Mouse (Mus musculus) cerebellum, adult 11-12 months (tissue): ENCODE data around the gene Ciz1.

Source experiments
- DNase-seq: peaks from one replicate; pipeline ENCODE4 v3.0.0; 2022

Ciz1 gene

DNA sequence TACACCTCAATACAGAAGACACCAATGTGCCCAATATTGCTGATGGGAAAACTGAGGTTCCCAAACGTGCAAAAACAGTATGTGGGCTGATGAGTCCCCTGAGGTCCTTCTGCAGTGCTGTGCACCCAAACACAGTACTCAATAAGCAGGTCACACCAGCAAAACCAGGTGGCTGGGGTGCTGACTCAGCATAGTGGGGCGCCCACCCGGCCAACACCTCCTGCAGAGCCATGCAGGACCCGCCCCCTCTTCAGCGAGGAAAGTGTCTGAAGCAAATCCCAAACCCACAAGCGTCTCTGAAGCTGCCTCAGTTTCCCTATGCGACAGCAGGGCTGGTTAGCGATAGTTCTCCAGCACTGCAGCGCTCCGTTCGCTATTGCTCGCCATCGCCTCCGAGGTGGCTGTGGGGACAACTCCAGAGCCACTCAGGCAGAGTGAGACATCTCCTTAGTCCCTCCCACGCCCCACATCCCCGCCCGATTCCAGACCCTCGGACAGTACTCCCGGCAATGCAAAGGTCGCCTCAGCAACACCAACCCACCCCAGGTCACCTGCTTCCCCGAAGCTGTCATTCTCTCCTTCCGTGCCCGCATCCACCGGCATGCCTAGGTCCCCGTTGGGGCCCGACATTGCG is 29.1 kb downstream of the Ciz1 start:
- DNase-seq = no peak

DNA sequence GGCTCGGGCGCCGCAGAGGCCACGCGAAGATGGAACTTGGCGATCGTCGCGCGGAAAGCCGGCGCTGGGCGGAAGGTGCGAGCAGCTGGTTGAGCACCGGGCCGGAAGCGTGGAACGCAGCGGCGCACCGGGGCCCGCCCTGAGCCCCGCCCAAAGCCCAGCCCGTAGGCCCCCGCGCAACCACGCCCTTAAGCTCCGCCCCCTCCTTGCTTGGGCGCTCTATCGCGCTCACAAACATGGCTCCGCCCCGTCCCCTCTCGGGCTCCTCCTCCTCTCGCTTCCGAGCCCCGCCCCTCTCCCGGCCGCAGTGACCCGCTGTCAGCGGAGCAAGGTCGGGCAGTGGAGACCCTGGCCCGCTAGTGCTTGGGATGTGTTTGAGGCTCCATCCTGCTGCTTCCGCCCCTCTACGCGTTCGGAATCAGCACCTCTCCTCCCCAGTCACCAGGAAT is 29.7 kb downstream of the Ciz1 start, which contains the start of gene 1110008P14Rik:
TSS of gene 1110008P14Rik (minus strand) at position 164 of the 449 bp plus-strand sequence.
- DNase-seq = peak; percentile 94

DNA sequence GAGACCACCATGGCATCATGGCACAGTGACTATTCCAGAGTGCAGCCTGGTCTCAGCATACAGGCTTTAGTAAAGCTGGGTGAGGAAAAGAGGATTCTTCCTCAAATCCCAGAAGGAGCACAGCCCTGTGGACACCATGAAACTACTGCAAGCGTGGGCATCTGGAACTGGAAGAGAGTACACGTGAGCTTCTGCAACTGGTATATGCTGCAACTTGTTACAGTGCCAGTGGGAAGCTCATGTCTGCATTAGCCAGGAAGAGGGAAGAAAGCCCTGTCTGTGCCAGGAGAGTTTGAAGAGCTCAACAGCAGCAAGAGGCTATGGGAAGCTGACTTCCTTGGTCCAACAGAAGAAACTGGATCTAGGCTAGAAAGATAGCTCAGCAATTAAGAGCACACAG is 30.6 kb downstream of the Ciz1 start:
- DNase-seq = no peak

DNA sequence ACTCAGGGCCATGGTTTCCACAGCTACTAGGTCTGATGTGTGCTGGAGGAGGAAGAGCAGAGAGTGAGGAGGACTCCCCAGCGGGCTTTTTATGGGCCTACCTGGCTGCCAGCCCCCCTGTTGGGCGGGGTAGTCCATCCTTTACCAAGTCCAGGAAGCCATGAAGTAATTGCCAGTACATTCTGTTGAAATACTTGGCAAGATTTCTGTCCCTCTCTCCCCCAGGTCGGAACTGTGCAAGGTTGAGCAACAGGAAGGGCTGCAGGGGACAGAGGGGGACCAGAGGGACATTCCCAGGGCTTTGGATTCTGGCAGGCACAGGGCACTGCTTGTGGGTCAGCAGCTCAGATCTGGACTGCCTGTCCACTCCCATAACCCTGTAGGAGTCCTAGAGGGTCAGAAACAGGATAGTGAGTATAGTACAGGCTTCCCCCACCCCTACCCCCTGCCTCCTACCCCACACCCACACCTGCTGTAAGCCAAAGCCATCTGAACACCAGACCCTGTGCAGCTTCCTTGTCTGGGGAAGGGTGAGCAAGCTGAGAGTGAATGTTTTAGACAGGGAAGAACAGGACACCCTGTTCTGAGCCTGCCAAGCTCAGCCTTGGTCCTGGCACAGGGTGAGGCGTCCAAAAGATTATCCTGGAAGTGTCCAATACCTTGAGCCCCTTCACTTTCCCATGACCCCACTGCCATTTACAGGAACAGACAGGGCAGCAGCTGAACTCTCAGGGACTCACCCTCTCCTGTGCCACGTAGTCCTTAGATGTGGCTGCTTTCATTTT is 35.8 kb downstream of the Ciz1 start, which contains the start of gene Lcn2:
TSS of gene Lcn2 (minus strand) at position 547 of the 785 bp plus-strand sequence.
- DNase-seq = no peak

- DNase-seq = no peak
Observed at GRCm38 (mm10) chr2:32389157-32389556, 37.0 kb downstream of the Ciz1 start.

DNA sequence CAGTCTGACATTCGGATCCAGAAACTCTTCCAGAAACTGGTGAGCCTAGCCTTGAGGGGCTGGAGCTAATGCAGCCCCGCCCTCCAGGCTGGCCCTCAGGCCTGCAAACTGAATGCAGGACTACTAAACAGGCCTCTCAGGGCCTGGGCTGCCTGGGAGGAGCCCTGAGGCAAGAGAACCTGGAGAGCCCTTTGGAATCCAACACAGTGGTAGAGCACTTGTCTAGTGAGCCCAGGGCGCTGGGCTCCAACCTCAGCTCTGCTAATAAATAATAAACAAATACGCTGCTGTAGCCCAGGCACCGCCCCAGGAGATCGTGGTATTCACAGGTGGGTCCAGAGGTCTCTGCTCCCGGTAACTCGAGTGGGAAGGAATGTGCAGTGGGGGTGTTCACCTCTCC is 38.7 kb downstream of the Ciz1 start:
- no peak for DNase-seq

DNA sequence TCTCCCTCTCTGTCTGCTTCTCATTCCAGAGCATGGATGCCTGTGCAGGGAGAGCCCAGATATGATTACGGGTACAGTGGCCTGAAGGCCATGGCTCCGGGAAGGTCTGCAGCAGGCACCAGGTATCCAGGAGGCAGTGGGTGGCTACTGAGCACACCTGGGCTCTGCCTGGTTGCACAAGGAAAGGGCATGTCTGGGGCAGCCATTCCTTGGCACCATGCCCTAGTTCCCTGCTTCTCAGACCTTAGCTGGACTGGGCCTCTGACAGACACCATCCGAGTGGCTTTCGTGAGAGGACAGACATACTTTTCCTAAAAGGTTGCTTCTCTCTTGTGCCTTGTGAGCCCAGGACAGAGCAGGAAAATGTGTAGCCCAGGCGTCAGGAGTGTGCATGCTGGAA is 39.9 kb downstream of the Ciz1 start:
- no peak for DNase-seq

DNA sequence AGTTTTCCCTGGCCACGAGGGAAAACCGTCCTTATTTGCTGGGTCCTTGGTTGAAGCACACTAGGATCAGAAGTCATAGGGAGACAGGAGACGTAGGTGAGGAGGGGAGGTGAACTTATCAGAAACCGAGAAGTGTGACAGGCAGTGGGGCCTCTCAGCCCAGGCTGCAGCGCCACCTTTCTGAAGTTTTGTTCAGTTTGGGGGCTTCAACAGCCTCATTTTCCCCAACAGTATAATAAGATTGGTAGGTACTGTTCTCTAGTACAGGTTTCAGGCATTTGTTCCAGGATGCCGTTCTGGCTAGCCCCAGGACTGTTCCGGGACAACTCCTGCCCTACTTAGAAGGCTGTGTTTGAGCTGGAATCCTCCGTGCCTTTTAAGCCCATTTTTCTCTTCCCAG is 42.8 kb downstream of the Ciz1 start:
- DNase-seq = no peak

GRCm38 (mm10) chr2:32395484-32395945 is 43.4 kb downstream of the Ciz1 start, which contains the start of gene Ptges2:
Ptges2 (plus strand) TSS chr2:32395896.
- DNase-seq = peak; percentile 89

DNA sequence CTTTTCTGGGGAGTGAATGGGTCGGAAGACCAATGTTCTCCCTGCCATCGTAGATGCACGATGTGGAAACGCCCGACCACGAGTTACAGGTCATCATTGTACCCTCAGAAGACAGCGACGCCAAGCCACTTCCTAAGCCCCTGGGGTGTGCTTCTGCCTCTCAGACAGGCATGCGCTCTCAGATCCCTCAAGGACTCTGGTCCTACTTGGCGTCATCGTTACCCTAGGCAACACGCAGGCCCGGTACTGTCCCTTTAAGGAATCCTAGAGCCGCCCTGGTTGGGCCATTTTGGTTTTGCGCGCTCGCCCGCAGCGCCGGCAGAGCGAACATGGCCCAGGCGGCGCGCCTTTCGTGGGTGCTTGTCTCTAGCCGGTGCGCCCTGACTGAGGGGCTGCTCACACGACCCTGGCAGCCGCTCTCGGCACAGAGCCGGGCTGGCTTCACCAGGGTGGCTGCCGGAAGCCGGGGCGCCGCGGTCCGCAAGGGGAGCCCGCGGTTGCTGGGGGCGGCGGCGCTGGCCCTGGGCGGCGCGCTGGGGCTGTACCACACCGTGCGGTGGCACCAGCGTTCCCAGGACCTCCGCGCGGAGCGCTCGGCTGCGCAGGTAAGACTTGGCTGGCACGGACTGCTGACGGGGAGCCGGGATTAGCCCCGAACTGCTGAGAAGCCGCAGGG is 44.0 kb downstream of the Ciz1 start:
- peak; percentile 90 for DNase-seq

DNA sequence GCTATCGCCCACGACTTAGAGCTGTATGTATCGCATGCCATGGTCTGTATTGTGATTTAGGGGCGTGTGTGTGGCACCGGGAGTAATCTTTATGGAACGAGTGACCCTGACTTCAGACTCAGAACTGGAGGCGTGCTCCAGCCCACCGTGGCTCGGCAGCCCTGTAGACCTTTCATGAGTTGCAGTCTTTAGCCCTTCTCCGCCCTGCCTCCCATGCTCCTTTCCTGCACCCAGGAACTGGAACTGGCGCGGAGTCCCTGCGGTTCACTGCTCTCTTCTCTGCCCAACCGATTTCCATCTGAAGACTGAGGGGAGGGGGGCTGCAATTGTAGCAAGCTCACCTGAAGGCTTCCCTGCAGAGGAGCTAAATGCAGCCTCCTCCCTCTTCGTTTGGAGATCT is 44.6 kb downstream of the Ciz1 start:
- DNase-seq = no peak

DNA sequence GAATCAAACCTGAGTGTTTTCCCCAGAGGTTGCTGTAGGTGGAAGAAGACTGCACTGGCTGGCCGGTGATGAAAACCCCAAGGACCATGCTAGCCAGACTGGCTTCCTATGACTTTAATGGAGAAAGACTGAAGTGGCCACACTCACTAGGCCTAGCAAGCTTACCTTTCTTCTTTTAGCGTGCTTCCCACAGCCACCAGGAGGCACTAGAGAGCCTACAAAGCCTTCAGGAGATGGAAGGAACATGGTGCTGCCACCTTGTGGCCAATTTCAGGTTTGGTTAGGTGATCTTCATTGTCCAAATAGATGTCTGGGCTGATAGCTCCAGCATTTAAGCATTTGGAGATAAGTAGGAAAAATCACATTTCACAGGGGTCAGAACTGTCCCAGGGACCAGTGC is 52.5 kb downstream of the Ciz1 start:
- DNase-seq = peak; percentile 88

GRCm38 (mm10) chr2:32407144-32407824 is 55.2 kb downstream of the Ciz1 start:
- no peak for DNase-seq

DNA sequence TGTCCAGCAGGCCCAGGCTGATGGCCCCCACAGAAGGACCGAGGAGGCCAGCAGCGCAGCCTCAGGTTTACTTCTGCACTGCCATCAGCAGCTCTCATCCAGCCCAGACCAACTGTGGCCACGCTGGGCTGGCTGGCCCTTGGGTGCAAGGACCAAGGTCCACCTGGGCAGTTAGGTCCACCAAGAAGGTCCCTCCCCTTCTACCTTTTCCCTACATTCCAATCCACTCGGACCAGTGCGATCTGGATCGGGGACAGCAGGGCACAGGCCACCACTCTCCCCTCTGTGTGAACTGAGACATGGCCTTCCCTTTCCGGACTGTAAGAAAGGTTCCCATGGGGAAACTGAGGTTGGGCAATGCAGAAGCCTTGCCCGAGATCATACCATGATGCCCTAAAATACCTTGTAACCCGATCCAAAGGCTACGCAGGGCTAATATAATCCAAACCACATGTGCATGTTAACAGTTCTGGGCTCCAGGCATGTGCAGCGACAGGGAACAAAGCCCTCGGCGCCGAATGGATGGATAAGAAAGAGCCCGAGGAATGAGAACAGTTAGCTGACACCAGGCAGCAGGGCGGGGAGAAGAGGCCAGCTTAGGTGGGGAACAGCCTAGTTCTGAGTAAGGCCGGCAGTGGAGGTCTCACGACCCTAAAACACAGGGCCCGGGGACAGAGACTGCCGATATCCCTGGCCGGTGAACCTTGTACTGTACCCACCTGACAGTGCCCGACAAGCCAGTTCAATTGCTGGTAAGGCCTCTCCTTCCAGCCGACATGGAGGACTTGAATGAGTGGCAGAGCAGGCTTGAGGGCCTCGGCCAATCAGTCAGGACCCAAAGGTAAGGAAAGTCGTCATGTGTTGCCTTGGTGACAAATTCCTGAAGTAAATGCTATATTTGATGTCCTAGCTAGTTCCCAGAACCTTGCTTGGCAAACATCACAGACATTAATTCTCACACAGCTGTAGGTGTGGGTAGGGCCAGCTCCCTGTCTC is 56.6 kb downstream of the Ciz1 start:
- no peak for DNase-seq

- DNase-seq = no peak
Observed at GRCm38 (mm10) chr2:32411407-32411806, 59.3 kb downstream of the Ciz1 start.

- DNase-seq = no peak
Observed at GRCm38 (mm10) chr2:32412742-32413531, 60.8 kb downstream of the Ciz1 start.

GRCm38 (mm10) chr2:32413936-32414335 is 61.8 kb downstream of the Ciz1 start:
- DNase-seq = no peak

GRCm38 (mm10) chr2:32415801-32416200 is 63.7 kb downstream of the Ciz1 start:
- no peak for DNase-seq

DNA sequence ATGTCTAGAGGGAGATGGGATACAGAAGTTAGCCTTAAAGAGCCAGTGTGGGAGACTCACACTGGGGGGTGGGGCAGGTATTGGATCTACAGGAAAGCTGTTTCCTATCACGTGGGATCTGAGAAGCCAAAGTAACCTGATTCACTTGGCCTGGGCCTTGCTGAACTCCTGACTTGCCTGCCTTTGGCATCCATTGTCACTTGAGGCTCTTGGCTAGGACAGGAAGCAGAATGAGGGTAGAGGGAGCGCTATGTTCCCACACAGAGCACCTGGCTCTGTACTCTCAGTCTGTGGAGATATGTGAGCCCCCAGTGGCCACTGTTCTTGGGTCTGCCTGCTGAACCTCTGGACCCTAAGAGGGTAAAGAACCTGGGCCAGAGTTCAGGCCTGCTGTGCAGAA is 64.4 kb downstream of the Ciz1 start:
- DNase-seq = no peak

GRCm38 (mm10) chr2:32417486-32417885 is 65.4 kb downstream of the Ciz1 start:
- DNase-seq = no peak
